Mouse (Mus musculus): ENCODE data around the gene Oasl1. TPM values are rescaled to one million over a fixed set of nuclear protein-coding genes. Genes with fewer than 3 reads are reported as not detected.
"Not testable (repeated sequence)": the region's sequence is repeated elsewhere in the genome, so short reads cannot be mapped to it uniquely, and the experiment has no call there.

The Oasl1 gene
- under 1 TPM in 1 of 2 experiments, not detected in 1; 0.56 TPM for total RNA-seq (2021)
- long read RNA-seq = 0 reads

- no peak for DNase-seq (ENCODE audit: low spot score in 2 of 2)
These were observed at the start of gene Oasl1 for GRCm38 (mm10) chr5:114922998-114923473. Gene Oasl1 (plus strand): TSS chr5:114923240.

- DNase-seq (ENCODE audit: low spot score in 2 of 2) = no peak
These were observed 47.2 kb upstream of the Oasl1 start for GRCm38 (mm10) chr5:114875858-114876257.

- no peak for DNase-seq (ENCODE audit: low spot score in 2 of 2)
These were observed 46.7 kb upstream of the Oasl1 start for GRCm38 (mm10) chr5:114876331-114876730.

GRCm38 (mm10) chr5:114877487-114877886 lies 45.6 kb upstream of the Oasl1 start:
- DNase-seq (ENCODE audit: low spot score in 2 of 2) = no peak

GRCm38 (mm10) chr5:114879399-114879798 lies 43.6 kb upstream of the Oasl1 start:
- DNase-seq (ENCODE audit: low spot score in 2 of 2) = no peak

GRCm38 (mm10) chr5:114882319-114882718 lies 40.7 kb upstream of the Oasl1 start:
- not testable (repeated sequence) for DNase-seq (ENCODE audit: low spot score in 2 of 2)

- no peak for DNase-seq (ENCODE audit: low spot score in 2 of 2)
These were observed 40.0 kb upstream of the Oasl1 start for GRCm38 (mm10) chr5:114883022-114883421.

- no peak for DNase-seq (ENCODE audit: low spot score in 2 of 2)
These were observed 36.2 kb upstream of the Oasl1 start for GRCm38 (mm10) chr5:114886801-114887200.

GRCm38 (mm10) chr5:114888995-114889394 lies 34.0 kb upstream of the Oasl1 start:
- no peak for DNase-seq (ENCODE audit: low spot score in 2 of 2)

GRCm38 (mm10) chr5:114895542-114895941 lies 27.5 kb upstream of the Oasl1 start:
- DNase-seq (ENCODE audit: low spot score in 2 of 2) = no peak

- no peak for DNase-seq (ENCODE audit: low spot score in 2 of 2)
These were observed 26.2 kb upstream of the Oasl1 start, which contains the start of gene Oasl2 for GRCm38 (mm10) chr5:114896688-114897373. Gene Oasl2 (plus strand): TSS chr5:114896936.

GRCm38 (mm10) chr5:114897374-114897793 lies 25.7 kb upstream of the Oasl1 start:
- DNase-seq (ENCODE audit: low spot score in 2 of 2) = no peak

- no peak for DNase-seq (ENCODE audit: low spot score in 2 of 2)
These were observed 24.2 kb upstream of the Oasl1 start for GRCm38 (mm10) chr5:114898857-114899256.

GRCm38 (mm10) chr5:114902413-114902812 lies 20.6 kb upstream of the Oasl1 start:
- DNase-seq (ENCODE audit: low spot score in 2 of 2) = peak; percentile 53 to 61

- DNase-seq (ENCODE audit: low spot score in 2 of 2) = no peak
These were observed 14.3 kb upstream of the Oasl1 start for GRCm38 (mm10) chr5:114908598-114909305.

- no peak for DNase-seq (ENCODE audit: low spot score in 2 of 2)
These were observed 9.4 kb upstream of the Oasl1 start for GRCm38 (mm10) chr5:114913686-114914085.

GRCm38 (mm10) chr5:114914855-114915254 lies 8.2 kb upstream of the Oasl1 start:
- no peak for DNase-seq (ENCODE audit: low spot score in 2 of 2)

- DNase-seq (ENCODE audit: low spot score in 2 of 2) = no peak
These were observed 7.2 kb upstream of the Oasl1 start for GRCm38 (mm10) chr5:114915854-114916253.

- DNase-seq (ENCODE audit: low spot score in 2 of 2) = no peak
These were observed 6.3 kb upstream of the Oasl1 start for GRCm38 (mm10) chr5:114916777-114917176.

- not testable (repeated sequence) for DNase-seq (ENCODE audit: low spot score in 2 of 2)
These were observed 5.7 kb upstream of the Oasl1 start for GRCm38 (mm10) chr5:114917357-114917756.

GRCm38 (mm10) chr5:114921551-114922365 lies 1.3 kb upstream of the Oasl1 start:
- DNase-seq (ENCODE audit: low spot score in 2 of 2) = no peak

GRCm38 (mm10) chr5:114922366-114922731 lies 691 bp upstream of the Oasl1 start:
- DNase-seq (ENCODE audit: low spot score in 2 of 2) = no peak
